Mouse (Mus musculus): ENCODE results near the gene Neurl3.
A peak's percentile ranks its signal among the peaks of the same experiment; 100 is the strongest.

DNA sequence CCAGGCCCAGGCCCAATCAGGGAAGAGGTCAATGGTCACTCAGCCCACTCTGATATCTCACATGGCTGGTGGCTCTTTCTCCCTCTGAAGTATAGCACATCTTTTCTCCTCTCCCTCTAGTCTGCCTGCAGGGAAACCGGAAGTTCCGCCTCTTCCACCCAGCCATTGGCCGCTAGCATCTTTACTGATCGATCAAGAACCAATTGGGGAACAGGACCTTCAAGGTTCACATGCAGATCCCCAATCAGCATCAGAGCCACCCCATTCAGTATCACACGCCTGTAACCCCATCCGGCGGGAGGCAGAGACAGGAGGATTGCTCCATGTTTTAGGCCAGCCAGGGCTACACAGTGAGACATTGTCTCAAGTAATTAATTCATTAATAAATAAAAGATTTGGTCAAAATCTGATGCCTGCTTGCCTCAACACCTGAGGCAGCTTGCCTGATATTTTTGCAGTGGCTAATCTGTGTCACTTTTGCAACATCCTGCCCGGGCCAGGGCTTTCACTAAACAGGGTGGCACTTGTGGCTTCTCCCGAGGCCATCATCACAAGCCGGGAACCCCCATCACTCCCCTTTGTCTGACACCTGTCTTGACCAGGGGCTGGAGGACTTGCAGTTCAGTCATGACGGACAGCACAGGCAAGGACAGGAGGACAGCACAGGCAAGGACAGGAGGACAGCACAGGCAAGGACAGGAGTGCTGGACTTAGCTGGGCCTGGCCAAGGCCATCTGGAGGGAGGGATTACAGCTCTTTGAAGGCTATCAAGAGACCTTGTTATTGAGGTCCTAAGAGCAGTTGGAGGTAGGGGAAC lies 40.7 kb upstream of the Neurl3 start:
- TF ChIP-seq POLR2A (IDR thresholded peaks at IDR 0.05; ENCODE audit: control insufficient read depth, low read depth, low read length) (peak; percentile 13; the same call in 1 of the 2 replicates), CTCF (IDR thresholded peaks at IDR 0.05; ENCODE audit: control insufficient read depth, insufficient read depth, insufficient replicate concordance, low read depth, low read length) (no peak)

Data from testis, adult 2 months (tissue).